Mouse (Mus musculus) embryonic stem cell, embryonic (primary cell): Measurements from ENCODE around the gene Smap2.
"Not testable (repeated sequence)": the region's sequence is repeated elsewhere in the genome, so short reads cannot be mapped to it uniquely, and the experiment has no call there.

Experiments used
- CTCF ChIA-PET, 4 experiments: fragments of 300-600 bp in 2 of 4; fragments of 350-600 bp in 2 of 4; sonication (Branson Sonifier 250); formaldehyde crosslinking; loops; one replicate each; lab custom pipeline; 2022; ENCODE audit warnings: inconsistent platforms in 2 of 4; lab: Charles Lee
- POLR2A ChIA-PET, 4 experiments: fragments of 300-600 bp in 2 of 4; fragments of 350-600 bp in 2 of 4; sonication (Branson Sonifier 250); formaldehyde crosslinking; loops; one replicate each; lab custom pipeline; 2022; ENCODE audit warnings: antibody characterized with exemption in 4 of 4, inconsistent platforms in 1 of 4; lab: Charles Lee

Smap2 gene

GRCm38 (mm10) chr4:121016928-121017657, at the start of gene Smap2:
Smap2 (minus strand) TSS chr4:121017247.
- POLR2A ChIA-PET = interaction anchor here (0.6 to 3.8 kb wide), 39 partner anchors 8 to 1869 kb away, joined by 3 to 23 read pairs (median 4); partner anchors contain the start of genes Exo5 (in 2 of the 4), Zfp69 (in 2 of the 4), Cap1 (in 1 of the 4) and Col9a2 (in 1 of the 4)
- CTCF ChIA-PET = interaction anchor here (0.6 to 3.0 kb wide), 27 partner anchors 9 to 830 kb away, joined by 3 to 26 read pairs (median 4); partner anchors contain the start of genes Col9a2 (in 1 of the 4), Tmco2 (in 1 of the 4) and Zfp69 (in 1 of the 4)

GRCm38 (mm10) chr4:121065336-121065735, 48.3 kb upstream of the Smap2 start:
- CTCF ChIA-PET = no interaction called here
- POLR2A ChIA-PET = interaction anchor here in 1 of 4 experiments (0.8 kb wide), 1 partner anchor 23 kb away, joined by 5 read pairs; no protein-coding TSS in a partner anchor

- POLR2A ChIA-PET, CTCF ChIA-PET: not testable (repeated sequence)
These were observed 42.2 kb upstream of the Smap2 start for GRCm38 (mm10) chr4:121059218-121059617.

- ChIA-PET CTCF (interaction anchor here (0.6 to 2.5 kb wide), 14 partner anchors 9 to 176 kb away, joined by 3 to 21 read pairs (median 5); partner anchors contain the start of gene Col9a2 (in 1 of the 4)), POLR2A (interaction anchor here in 3 of 4 experiments (1.2 to 1.5 kb wide), 4 partner anchors 13 to 30 kb away, joined by 3 to 5 read pairs (median 5); no protein-coding TSS in a partner anchor)
These were observed 40.0 kb upstream of the Smap2 start for GRCm38 (mm10) chr4:121057032-121057431.

GRCm38 (mm10) chr4:121056342-121056741, 39.3 kb upstream of the Smap2 start:
- ChIA-PET POLR2A (interaction anchor here (0.6 to 2.6 kb wide), 13 partner anchors 11 to 168 kb away, joined by 3 to 17 read pairs (median 3); partner anchors contain the start of genes Exo5 (in 1 of the 4) and Smap2 (in 1 of the 4)), CTCF (interaction anchor here (0.5 to 2.5 kb wide), 22 partner anchors 10 to 1932 kb away, joined by 3 to 21 read pairs (median 4); partner anchors contain the start of genes Col9a2 (in 2 of the 4) and Smap2 (in 1 of the 4))

GRCm38 (mm10) chr4:121052454-121053323, 35.6 kb upstream of the Smap2 start:
- ChIA-PET CTCF (interaction anchor here in 1 of 4 experiments (0.7 to 2.3 kb wide), 3 partner anchors 10 to 18 kb away, joined by 3 to 7 read pairs (median 3); no protein-coding TSS in a partner anchor), POLR2A (interaction anchor here in 3 of 4 experiments (0.6 to 2.9 kb wide), 9 partner anchors 10 to 156 kb away, joined by 3 to 20 read pairs (median 3); partner anchors contain the start of gene Smap2 (in 1 of the 3))

- CTCF ChIA-PET = interaction anchor here in 1 of 4 experiments (0.7 to 2.3 kb wide), 2 partner anchors 11 to 694 kb away, joined by 4 to 7 read pairs; no protein-coding TSS in a partner anchor
These were observed 34.8 kb upstream of the Smap2 start for GRCm38 (mm10) chr4:121051863-121052262.

GRCm38 (mm10) chr4:121042946-121043345, 25.9 kb upstream of the Smap2 start:
- POLR2A ChIA-PET = interaction anchor here (0.6 to 3.1 kb wide), 33 partner anchors 8 to 1994 kb away, joined by 3 to 20 read pairs (median 4); partner anchors contain the start of genes Smap2 (in 3 of the 4), Cited4 (in 1 of the 4), Exo5 (in 1 of the 4) and Zfp69 (in 1 of the 4)
- CTCF ChIA-PET = interaction anchor here (0.6 to 3.7 kb wide), 12 partner anchors 10 to 1939 kb away, joined by 3 to 29 read pairs (median 4); partner anchors contain the start of genes Rlf (in 1 of the 4) and Smap2 (in 1 of the 4)

More at GRCm38 (mm10) chr4:121051863-121052262, 34.8 kb upstream of the Smap2 start:
- POLR2A ChIA-PET = interaction anchor here in 3 of 4 experiments (0.6 to 2.9 kb wide), 5 partner anchors 9 to 157 kb away, joined by 3 to 20 read pairs (median 3); partner anchors contain the start of gene Smap2 (in 1 of the 3)

GRCm38 (mm10) chr4:121042472-121042871, 25.4 kb upstream of the Smap2 start:
- CTCF ChIA-PET = interaction anchor here (0.6 to 3.7 kb wide), 11 partner anchors 11 to 1939 kb away, joined by 3 to 29 read pairs (median 5); partner anchors contain the start of genes Rlf (in 1 of the 4) and Smap2 (in 1 of the 4)

GRCm38 (mm10) chr4:121040897-121041671, 24.0 kb upstream of the Smap2 start:
- ChIA-PET POLR2A (interaction anchor here in 2 of 4 experiments (1.0 to 3.0 kb wide), 9 partner anchors 8 to 107 kb away, joined by 3 to 17 read pairs (median 9); partner anchors contain the start of genes Smap2 (in 2 of the 2), Zfp69 (in 1 of the 2) and Zmpste24 (in 1 of the 2)), CTCF (interaction anchor here (0.6 to 3.7 kb wide), 12 partner anchors 8 to 1961 kb away, joined by 3 to 29 read pairs (median 4); partner anchors contain the start of gene Smap2 (in 1 of the 4))

More at GRCm38 (mm10) chr4:121042472-121042871, 25.4 kb upstream of the Smap2 start:
- POLR2A ChIA-PET = interaction anchor here (0.6 to 3.1 kb wide), 30 partner anchors 10 to 653 kb away, joined by 3 to 20 read pairs (median 4); partner anchors contain the start of genes Smap2 (in 3 of the 4), Cited4 (in 1 of the 4), Exo5 (in 1 of the 4) and Zfp69 (in 1 of the 4)

- ChIA-PET CTCF (interaction anchor here in 3 of 4 experiments (0.6 to 2.4 kb wide), 10 partner anchors 8 to 321 kb away, joined by 3 to 16 read pairs (median 4); partner anchors contain the start of gene Smap2 (in 1 of the 3)), POLR2A (interaction anchor here in 2 of 4 experiments (1.3 to 1.7 kb wide), 3 partner anchors 11 to 24 kb away, joined by 3 to 5 read pairs (median 5); partner anchors contain the start of gene Smap2 (in 1 of the 2))
These were observed 23.3 kb upstream of the Smap2 start for GRCm38 (mm10) chr4:121040323-121040722.

GRCm38 (mm10) chr4:121039331-121040115, 22.5 kb upstream of the Smap2 start, which contains the start of gene Col9a2:
Col9a2 (plus strand) TSS chr4:121039385.
- CTCF ChIA-PET = interaction anchor here in 3 of 4 experiments (0.5 to 2.4 kb wide), 11 partner anchors 9 to 1230 kb away, joined by 3 to 16 read pairs (median 4); partner anchors contain the start of gene Smap2 (in 1 of the 3)
- POLR2A ChIA-PET = interaction anchor here in 3 of 4 experiments (1.0 to 1.6 kb wide), 3 partner anchors 10 to 23 kb away, joined by 3 to 5 read pairs (median 4); partner anchors contain the start of gene Smap2 (in 1 of the 3)

GRCm38 (mm10) chr4:121033006-121033405, 16.0 kb upstream of the Smap2 start:
- ChIA-PET CTCF (interaction anchor here (0.6 to 1.2 kb wide), 8 partner anchors 8 to 780 kb away, joined by 3 to 6 read pairs (median 4); partner anchors contain the start of genes Rlf (in 1 of the 4) and Zfp69 (in 1 of the 4)), POLR2A (interaction anchor here in 3 of 4 experiments (0.6 to 2.6 kb wide), 6 partner anchors 10 to 368 kb away, joined by 3 to 14 read pairs (median 6); partner anchors contain the start of gene Exo5 (in 1 of the 3))

- CTCF ChIA-PET = interaction anchor here in 3 of 4 experiments (0.5 to 1.0 kb wide), 3 partner anchors 13 to 80 kb away, joined by 3 read pairs; partner anchors contain the start of gene Zfp69 (in 1 of the 3)
- POLR2A ChIA-PET = interaction anchor here in 1 of 4 experiments (0.9 to 2.6 kb wide), 2 partner anchors 10 to 101 kb away, joined by 3 to 9 read pairs; no protein-coding TSS in a partner anchor
These were observed 14.4 kb upstream of the Smap2 start for GRCm38 (mm10) chr4:121031440-121031839.
